Mouse (Mus musculus): ENCODE measurements at regions not wholly inside any gene's neighbourhood (a gene's known extent, or its start where the extent isn't known, plus 50 kb on each side); places are given as distances from the start of the nearest gene placed in this dataset.

GRCm38 (mm10) chr1:43337168-43337784, 107.1 kb upstream of the Nck2 start:
- TF ChIP-seq CTCF (IDR thresholded peaks at IDR 0.05; ENCODE audit: low read depth, low read length): no peak
- TF ChIP-seq POLR2A (IDR thresholded peaks at IDR 0.05; ENCODE audit: borderline replicate concordance, low read depth, low read length): no peak
